Mouse (Mus musculus) kidney, postnatal 25 days (tissue): ENCODE measurements at regions not wholly inside any gene's neighbourhood (a gene's known extent, or its start where the extent isn't known, plus 50 kb on each side); places are given as distances from the start of the nearest gene placed in this dataset.
A peak's percentile ranks its signal among the peaks of the same experiment; 100 is the strongest.

ENCODE experiments used
- DNase-seq, 2 experiments: peaks; one replicate each; pipeline ENCODE4 v3.0.0; 2021; ENCODE audit warnings: mixed read lengths in 2 of 2

DNA sequence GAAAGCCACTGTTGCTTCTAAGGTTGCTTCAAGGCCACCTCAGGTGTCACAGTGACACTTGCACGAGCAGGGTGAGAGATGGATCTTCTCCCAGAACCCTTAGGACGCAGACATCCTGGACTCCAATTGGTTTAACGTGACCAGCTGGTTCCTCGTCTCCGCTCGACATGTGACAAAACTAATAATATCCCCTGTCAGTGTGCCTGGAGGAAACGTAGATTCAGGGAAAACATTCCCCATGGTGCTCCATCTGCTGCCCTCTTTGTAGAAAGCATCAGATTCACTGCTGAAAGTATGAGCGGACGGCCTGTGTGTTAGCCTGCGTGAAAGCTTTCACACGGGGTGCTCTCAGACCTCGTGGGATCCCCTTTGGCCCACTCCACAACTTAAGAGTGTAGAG lies 390.0 kb upstream of the Slc35b3 start:
- no peak for DNase-seq

DNA sequence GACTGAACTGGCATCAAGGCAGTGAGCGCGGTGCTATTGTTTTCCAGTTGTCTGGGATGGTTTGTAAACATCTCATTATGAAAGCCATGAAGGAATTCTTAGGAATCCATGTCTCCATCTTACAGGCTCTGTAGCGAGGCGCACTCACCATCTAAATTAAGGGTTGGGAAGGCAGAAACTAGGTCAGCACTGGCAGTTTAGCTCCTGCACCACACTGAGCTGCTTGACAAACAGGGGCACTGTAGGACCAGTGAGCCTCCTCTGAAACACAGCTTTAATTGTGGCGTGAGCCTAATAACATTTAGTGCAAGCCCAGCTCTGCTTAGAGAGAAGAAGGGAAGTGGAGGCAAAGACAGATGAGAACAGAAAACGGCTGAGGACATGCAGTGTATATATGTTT lies 387.1 kb upstream of the Slc35b3 start:
- DNase-seq: no peak

DNA sequence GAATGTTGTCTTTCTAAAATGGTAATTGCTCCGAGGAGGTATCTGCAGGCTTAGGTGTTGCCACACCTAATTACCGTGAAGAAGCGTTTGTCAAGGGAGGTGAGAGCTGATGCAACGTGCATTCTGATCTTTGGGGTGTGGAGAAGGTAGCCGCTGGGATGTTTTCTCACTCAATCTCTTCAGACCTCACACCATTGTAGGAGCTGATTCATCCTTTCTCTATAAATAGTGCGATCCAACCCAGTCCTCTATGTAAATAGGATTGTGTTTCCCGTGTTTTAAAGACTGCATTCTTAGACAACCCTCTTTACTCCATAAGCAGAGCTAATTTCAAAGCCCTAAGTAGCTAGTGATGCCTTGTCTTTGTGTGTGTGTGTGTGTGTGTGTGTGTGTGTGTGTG lies 374.2 kb upstream of the Slc35b3 start:
- DNase-seq: no peak

DNA sequence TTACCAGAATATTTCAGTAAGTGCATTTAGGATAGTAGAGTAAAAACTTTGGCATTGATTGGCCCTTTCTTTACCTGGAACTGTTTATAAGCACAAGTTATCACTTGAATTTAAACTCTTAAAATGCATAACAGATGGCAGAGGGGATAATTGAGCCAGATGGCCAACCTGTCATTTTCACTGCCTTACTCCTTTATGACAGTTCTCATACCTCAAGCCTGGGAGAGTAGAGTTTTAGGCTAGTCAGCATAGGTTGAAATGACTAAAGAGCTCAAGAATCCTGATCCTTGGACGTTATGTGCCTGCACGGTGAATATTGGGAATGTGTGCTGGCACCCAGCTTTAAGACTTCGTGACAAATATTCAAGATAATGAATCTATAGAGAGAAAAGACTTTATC lies 369.1 kb upstream of the Slc35b3 start:
- no peak for DNase-seq

DNA sequence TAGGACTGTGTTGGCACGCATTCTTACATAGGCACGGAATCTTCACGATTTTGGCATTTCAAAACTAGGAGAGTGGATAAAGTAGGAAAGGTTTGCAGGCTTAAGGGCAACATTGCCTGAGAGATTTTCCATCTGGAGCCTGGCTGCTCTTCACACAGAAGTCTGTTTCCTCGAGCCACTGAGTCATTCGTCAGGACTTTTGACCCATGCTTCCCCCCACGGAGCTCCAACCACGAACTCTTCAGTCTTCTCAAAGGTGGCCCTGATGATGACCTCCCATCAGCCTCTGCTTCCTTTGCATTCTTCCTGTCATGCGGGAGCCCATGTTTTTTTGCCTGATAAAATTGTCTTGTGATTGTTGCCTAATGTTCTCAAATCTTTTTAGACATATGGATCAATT lies 365.5 kb upstream of the Slc35b3 start:
- DNase-seq: no peak

DNA sequence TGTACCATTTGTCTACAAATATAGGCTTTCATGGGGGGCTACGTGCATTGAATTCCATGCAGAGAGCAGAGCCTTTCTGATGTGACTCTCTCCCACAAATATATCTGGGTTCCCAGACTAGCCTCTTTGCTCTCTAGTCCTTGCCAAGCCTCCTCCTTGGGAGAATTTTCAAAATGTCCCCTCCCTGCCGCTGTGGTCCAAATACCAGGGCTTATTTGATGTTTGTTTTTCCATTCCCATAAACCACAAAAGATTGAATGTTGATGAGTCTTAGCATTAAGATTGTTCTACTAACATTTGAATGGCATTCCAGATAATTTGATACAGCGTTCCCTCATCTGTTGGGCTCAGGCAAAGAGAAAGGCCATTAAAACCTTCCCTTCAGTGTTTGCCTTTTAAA lies 360.4 kb upstream of the Slc35b3 start:
- DNase-seq: no peak

DNA sequence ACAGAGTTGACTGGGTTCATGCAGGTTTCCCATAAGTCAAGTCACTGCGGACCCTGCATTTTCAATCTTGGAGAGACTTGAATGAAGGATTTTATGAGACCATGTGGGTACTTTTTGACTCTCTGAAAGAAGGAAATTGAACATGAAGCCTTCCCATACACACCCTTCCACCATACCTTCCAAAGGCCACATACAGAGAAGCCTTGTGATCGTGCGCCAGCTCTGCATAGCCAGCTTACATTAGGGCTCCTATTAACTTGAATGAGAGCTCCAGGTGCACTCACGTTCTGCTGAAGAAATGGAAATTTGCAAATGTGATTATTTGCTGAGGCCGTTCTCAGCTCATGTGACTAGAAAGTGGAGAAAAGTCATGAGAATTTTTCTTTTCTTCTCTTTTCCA lies 349.1 kb upstream of the Slc35b3 start:
- DNase-seq: no peak

DNA sequence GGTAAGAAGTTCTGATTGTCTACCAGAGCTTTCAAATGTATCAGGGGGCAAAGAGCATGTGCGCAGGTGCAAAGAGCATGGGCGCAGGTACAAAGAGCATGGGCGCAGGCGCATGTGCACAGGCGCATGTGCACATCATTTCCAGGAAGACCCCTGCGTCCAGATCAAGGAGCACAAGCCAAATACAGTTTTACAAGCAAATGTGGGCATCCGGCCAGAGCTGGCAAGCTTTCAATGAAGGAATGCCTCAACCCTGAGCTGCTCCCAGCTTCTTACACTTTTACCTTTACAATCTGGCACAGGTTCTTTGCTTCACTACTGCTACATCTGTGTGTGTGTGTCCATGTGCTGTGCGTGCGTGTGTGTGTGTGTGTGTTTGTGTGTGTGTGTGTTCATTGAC lies 347.2 kb upstream of the Slc35b3 start:
- DNase-seq: peak in 1 of 2 experiments; percentile 21

DNA sequence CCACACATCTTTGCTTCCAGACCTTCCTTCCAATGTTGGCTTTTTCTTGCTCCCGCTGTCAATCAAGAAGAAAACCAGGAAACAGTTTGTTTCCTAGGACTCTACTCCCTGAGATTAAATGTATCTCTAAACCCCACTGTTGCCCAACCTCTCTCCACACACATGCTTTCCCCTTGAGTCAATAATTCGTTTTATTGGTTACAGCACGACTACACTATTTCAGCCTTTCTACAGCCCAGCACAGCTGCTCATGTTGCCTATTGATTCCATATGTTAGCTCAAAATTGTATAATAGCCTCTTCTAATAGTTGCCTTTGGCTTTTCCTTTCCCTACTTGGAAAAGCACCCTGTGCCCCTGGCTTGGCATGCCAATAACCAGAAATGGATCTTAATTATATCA lies 346.2 kb upstream of the Slc35b3 start:
- no peak for DNase-seq

DNA sequence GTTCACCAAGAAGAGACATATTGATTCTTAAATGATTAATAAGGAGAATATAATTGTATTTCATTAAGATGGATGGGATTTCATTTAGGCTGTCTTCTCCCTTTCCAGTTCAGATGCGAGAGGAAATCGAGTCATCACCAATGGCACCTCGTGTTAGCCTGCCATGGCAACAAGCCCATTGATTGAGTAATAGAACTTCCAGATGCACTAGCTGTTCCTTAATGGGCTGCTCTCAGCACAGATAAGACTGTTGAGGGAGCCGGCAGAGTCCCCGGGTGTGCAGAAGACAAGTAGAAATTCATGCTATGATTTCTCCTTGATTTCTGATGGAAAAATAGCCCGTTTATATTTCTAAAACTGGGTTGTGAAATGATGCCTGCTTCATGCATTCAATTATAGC lies 336.5 kb upstream of the Slc35b3 start:
- DNase-seq: no peak

DNA sequence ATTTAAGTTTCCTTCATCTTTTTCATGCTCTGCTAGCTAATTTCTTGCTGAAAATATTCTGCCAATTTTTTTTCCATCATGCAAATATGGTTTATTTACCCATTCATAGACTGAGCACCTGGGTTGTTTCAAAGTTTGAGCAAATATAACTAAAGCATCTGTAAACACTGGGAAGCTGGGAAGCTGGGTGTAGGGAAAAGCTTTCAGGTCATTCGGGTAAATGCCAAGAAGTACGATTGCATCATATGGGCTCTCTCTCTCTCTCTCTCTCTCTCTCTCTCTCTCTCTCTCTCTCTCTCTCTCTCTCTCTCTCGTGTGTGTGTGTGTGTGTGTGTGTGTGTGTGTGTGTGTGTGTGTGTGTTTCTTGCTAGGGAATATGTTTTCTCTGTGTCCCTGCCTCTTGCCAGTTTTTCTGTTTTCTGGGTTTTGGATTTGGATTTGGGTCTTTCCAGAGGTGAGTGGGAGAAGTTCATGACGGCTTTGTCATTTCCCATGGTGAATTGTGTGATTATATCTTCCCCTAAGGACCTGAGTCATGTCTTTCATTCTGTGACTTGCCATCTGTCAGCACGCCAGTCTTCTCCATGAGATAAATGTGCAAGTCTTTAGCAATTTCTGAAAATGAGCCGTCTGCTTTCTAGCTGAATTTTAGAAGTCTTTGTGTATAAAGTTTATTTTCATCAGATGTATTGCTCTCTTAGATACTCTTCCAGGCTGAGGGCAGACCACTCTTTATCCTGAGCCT lies 329.7 kb upstream of the Slc35b3 start:
- DNase-seq: no peak

DNA sequence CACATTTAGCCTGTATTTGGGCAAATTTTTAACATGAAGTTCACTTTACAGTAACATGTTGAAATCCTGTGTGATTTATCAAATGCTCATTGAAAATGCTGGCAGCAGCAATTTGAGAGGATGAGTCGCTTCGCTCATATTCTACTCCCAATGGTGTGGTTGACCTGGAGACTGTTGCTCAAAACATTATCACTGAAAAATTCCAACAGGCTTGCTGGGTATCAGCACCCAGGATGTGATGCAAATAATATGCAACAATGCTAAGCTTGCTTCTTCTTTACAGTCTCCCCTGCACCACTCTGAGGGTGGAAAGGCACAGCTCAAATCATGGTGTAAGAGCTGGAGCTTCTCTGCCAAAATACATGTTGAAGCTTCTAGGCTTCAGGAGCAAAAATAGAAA lies 321.6 kb upstream of the Slc35b3 start:
- DNase-seq: no peak

DNA sequence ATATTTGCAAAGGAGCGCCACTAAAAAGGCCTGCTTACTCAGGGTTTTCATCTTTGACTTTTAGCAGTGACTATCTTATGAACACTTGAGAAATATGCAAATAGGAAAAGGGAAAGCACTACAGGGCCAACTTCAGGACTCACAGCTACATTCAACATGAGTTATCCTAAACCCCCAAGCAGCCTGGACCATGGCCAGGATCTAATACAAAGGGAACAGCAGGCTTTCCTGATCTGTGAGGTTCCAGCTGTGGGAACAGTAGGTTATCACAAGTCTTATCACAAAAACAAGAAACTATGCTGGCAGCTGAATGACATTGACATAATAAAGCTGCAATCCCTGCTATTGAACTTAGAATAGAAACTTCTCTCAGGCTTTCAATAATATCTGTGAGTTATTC lies 317.4 kb upstream of the Slc35b3 start:
- DNase-seq: peak in 1 of 2 experiments; percentile 7

DNA sequence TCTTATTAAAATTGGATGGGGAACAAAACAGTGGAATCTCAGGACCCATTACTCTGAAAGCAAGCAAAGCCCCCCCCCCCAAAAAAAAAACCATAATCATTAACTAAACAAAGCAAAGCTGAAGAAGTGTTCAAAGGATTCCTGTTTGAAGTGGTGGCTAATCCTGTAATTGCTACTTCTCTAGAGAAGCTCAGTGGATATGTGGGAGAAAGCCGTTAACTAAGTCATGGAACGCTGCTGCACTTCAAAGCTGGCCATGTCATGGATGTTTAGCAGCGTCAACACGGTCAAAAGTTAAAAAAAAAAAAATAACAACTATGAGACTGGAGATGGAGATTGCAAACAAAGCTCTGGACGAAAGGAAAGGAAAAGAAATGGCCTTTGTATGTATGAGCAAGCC lies 305.3 kb upstream of the Slc35b3 start:
- DNase-seq: no peak

DNA sequence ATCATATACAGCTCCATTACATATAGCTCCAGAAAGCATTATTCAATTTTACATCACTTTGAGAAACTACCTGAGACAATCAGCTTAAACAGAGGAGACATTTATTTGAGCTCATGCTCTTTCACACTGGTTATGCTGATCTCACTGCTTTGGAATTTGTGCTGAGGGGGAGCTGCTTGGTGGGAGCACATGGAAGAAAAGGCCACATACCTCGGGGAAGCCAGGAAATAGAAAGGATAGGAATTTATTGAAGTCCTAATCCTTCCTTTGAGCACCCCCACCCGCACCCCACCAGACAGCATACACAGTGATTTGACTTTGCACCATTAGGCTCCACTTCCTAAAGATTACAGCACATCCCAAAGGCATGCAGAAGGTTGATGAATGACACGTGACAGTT lies 296.0 kb upstream of the Slc35b3 start:
- no peak for DNase-seq

DNA sequence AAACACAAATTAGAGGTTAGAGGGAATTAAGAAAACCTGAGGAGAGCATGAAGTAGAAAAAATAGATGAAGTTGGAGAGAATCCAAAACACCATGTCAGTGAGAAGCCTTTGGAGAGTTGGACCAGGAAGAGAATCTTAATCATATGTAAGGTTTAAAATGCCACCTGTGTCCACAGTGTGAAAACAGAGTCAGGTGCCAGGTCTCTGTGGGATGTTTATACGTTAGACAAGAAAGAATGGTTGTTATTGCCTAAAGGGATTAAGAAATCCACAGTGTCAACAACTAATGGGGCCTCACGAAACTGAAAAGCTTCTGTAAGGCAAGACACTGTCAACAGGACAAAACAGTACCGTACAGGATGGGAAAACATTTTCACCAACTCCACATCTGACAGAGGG lies 294.7 kb upstream of the Slc35b3 start:
- DNase-seq: no peak

DNA sequence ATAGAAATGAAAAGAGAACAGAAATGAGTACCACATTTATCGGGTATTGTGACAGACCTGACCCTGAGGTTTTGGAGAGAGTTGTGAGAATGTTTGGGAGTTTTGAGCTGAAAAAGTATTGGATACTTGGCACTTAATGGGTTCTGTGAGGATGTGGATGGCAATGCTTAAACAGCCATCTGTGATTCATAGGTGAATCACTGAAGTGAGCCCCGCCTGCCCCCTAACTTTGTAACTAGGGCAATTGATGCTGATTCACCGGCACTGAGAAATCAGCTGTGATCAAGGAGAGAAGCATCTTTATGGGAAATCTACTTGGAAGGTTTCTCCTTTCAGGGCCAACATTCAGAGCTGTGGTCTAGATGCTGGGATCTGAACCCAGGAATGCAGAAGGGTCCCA lies 291.9 kb upstream of the Slc35b3 start:
- DNase-seq: no peak

DNA sequence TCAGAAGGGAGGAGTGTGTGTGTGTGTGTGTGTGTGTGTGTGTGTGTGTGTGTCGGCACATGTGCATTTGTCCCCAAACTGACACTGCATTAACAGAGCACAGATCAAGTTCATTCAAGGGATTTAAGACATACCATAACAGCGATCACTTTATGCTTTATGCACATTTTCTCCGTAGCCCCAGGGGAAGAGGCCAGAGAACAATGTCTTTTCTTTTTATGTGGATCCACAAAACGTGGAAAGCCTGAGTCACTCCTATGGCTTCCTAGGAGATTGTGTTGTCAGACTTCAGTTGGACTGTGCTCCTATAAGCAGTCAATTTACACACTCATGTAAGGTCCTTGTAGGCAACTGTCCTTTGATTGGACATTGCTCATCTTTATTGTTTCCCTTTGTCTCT lies 289.4 kb upstream of the Slc35b3 start:
- no peak for DNase-seq

DNA sequence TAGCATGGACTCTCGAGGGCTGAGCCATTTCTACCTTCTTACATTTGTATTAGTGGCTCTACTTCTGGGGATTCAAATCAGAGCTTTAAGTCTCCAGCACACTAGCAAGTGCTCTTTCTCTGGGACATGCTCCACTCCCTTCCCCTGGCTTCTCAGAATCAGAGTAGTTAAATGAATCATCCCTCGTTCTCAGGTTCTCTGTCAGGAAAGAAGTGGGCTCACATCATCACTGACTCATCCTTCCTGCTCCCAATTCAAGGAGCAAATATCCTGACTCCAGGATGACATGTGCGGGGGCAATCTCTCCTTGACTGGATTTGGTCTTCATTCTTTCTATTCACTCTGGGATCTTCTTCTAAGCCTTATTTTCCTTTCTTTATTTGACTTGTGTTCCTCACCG lies 266.2 kb upstream of the Slc35b3 start:
- no peak for DNase-seq

DNA sequence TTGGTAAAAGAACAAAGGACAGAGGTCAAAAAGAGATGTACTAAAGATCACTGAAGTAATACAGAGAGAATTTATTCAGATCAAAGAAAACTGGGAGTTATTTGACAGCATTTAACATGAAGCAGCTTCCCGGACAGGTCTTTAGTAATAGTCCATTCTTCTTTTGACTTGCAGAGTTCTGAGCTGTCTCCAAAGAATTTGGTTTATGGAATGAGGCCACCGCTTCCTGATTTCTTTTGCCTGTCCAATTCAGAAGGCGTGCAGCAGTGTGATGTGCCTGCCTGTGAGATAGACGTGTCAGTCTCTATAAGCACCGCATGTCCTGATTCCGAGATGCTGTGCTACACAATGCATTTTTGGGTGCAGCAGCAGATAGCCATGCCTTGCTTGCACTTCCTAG lies 265.0 kb upstream of the Slc35b3 start:
- no peak for DNase-seq

DNA sequence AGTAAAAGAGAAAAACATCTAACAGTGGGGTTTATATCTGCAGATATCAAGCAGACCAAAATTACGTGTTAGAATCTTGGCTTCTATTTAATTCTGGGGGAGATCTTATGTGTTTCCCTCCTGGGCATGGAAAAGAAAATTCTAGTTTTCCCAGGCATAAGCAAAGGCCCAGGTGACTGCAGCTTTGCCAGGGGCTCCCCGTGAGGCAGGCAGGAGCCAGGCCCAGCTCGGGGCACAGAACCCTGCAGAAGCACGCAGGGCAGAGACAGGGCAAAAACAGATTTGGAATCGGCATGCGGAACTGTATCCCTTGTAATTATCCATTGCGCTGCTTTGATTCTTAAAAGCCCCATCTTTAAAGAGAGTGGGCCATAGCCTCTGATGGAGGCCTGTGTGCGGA lies 250.4 kb upstream of the Slc35b3 start:
- DNase-seq: no peak

DNA sequence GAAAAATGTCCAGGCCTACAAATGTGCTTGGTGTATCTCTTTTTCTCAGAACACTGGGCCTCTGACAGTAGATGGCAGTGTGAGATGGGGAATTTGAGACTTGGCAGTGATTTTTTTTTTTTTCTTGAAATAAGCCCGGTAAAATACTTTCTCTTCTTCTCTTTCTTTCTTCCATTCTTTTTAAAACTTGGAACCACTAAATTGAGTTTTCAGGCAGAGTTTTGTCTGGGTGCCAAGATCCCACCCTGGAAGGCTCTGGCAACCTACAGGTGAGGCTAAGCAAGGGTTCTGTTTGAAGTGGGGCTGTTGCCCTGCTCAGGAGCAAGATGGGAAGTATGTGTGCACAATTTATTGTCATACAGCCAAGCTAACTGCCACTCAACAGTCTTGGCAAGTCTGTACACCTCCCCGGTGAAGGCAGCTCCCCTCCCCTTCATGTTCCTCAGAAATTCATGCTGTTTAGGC lies 223.1 kb upstream of the Slc35b3 start:
- peak in 1 of 2 experiments; percentile 8 for DNase-seq

DNA sequence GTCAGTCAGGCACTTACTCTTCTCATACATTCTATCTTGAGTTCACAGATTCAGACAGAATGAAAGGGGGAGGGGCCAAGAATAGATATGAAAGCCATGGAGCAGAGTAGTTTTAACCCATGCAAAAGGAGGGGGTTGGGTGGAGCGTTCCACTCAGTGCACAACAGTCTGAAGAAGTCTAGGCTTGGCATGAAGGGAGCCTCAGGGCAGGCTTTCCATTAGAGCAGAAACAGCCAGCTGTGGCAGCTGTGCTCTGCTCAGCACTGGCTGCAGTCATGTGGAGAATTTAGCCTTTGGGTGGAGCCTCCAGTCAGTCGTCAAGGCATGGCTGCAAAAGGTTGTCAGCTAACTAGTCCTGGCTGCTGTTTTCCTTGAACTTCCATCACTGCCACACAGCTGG lies 201.3 kb upstream of the Slc35b3 start:
- no peak for DNase-seq

DNA sequence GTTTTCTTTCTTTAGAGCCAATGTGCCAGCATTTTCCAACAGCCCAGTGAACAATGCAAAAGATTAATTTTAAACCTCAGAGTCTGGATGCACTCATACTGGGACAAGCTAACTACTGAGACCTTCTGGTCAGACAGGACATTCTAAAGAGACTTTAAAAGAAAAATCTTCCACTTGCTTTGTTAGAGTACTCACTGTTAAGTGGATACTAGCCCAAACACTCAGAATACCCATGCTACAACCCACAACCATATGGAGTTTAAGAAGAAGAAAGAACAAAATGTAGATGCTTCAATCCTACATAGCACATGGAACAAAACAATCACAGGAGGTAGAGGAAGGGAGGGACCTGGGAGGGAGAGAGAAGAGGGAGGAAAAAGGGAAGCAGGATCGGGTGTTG lies 167.3 kb upstream of the Slc35b3 start:
- DNase-seq: no peak

DNA sequence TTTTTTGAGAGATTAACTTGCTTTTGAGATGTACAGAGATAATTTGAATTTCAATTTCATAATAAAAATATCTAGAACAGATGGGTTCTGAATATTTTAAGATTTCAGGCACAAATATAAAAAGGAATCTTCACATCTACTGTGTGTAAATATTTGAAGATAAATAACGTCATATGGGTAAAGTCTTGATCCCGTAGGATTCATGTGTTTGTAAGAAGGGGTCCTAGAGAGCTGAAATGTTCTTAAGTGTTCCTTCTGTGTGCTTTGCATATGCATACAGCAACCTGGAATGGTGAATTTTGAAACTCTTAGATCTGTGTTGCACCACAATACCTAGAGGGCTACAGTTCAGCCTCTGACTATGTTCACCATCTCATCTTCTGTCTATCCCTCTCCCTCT lies 131.4 kb upstream of the Slc35b3 start:
- DNase-seq: no peak
